Mouse (Mus musculus) liver, postnatal 0 days (tissue): ENCODE measurements around the gene Vwce. TPM values are rescaled to one million over a fixed set of nuclear protein-coding genes. Genes with fewer than 3 reads are reported as not detected.

Source experiments
- ATAC-seq: fragments of 200-750 bp; cut with Nextera tagmentation; 2 replicates; pipeline ENCODE4 v1.8.0; 2017; ENCODE audit warnings: mild to moderate bottlenecking, moderate library complexity
- DNase-seq: peaks from one replicate; pipeline ENCODE4 v3.0.0-alpha.2; 2016
- H3K27ac ChIP-seq: fragments of 300-500 bp; sonication (generic); 2 replicates; pipeline ENCODE4 v1.5.1; 2014; ENCODE audit warnings: antibody characterized with exemption, moderate library complexity, mild to moderate bottlenecking, low read depth
- H3K27me3 ChIP-seq: fragments of 300-500 bp; sonication (generic); 2 replicates; pipeline ENCODE4 v1.6.1; 2014; ENCODE audit warnings: low read length, control low read depth, mixed read lengths; ENCODE audit not compliant: insufficient read depth
- H3K36me3 ChIP-seq: fragments of 300-500 bp; sonication (generic); replicated peaks from 2 replicates; pipeline ENCODE4 v1.6.1; 2014; ENCODE audit warnings: mild to moderate bottlenecking, control low read depth, low read length, moderate library complexity, mixed read lengths; ENCODE audit not compliant: insufficient read depth
- H3K4me1 ChIP-seq: fragments of 300-500 bp; sonication (generic); 2 replicates; pipeline ENCODE4 v1.6.1; 2014; ENCODE audit warnings: antibody characterized with exemption, mild to moderate bottlenecking, control low read depth; ENCODE audit not compliant: insufficient read depth
- H3K4me2 ChIP-seq: fragments of 300-500 bp; sonication (generic); 2 replicates; pipeline ENCODE4 v1.6.1; 2014; ENCODE audit warnings: low read depth, mild to moderate bottlenecking, low read length, moderate library complexity, mixed read lengths
- H3K4me3 ChIP-seq: fragments of 300-500 bp; sonication (generic); 2 replicates; pipeline ENCODE4 v1.5.1; 2014; ENCODE audit warnings: low read depth, low read length
- H3K9ac ChIP-seq: fragments of 300-500 bp; sonication (generic); replicated peaks from 2 replicates; pipeline ENCODE4 v1.6.1; 2014; ENCODE audit warnings: mild to moderate bottlenecking, moderate library complexity
- H3K9me3 ChIP-seq: fragments of 300-500 bp; sonication (generic); 2 replicates; pipeline ENCODE4 v1.6.1; 2016; ENCODE audit warnings: mild to moderate bottlenecking, control low read depth, low read length, mixed read lengths
- CTCF ChIP-seq: sonication (generic); IDR thresholded peaks from 2 replicates; pipeline ENCODE4 v1.5.1; 2016; ENCODE audit warnings: antibody characterized with exemption, low read depth
- EP300 ChIP-seq: IDR thresholded peaks from 2 replicates; pipeline ENCODE4 v1.6.1; 2016; ENCODE audit warnings: antibody characterized with exemption, low read depth, mild to moderate bottlenecking
- WGBS: fragments of 180-500 bp; shearing (Covaris S2); extraction: QIAGEN DNeasy Blood & Tissue Kit; methylation state at CpG from one replicate; pipeline ENCODE4 v1.1.7; 2014; ENCODE audit not compliant: insufficient replicate concordance; 5-methylcytosine and 5-hydroxymethylcytosine counted together
- polyA plus RNA-seq: library from polyadenylated mRNA; unstranded; fragments of >200 nt; fragmentation: Nextera tagmentation; extraction: Ambion mirVana; gene quantifications from 2 replicates; pipeline ENCODE4 v1.2.1, GENCODE M21; 2015

Gene Vwce
- polyA plus RNA-seq, 1 experiment from 2014 or later = 18.2 TPM

DNA sequence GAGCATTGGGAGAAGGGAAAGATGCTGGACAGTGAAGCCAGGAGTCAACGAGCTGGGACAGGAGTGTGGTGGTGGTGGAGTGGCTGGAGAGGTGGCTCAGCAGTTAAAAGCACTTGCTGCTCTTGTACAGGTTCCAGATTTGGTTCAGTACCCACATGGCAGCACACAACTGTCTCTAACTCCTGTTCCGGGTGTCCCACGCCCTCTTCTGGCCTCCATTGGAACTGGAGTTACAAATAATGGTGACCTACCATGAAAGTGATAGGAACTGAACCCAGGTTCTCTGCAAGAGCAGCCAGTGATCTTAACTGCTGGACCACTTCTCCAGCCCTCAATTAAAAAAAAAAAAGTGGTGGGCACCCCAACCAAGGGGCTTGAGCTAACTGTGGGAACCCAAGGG is 35.8 kb upstream of the Vwce start:
- no peak overlapping the region for H3K4me3 ChIP-seq
- DNase-seq (peak; percentile 57), ATAC-seq (no peak)
- no peaks in the 10 kb centered on the region for H3K9me3 ChIP-seq
- H3K27me3 ChIP-seq = no peaks in the 10 kb centered on the region
- H3K9ac ChIP-seq = no peak overlapping the region
- H3K4me2 ChIP-seq = no peak overlapping the region
- H3K36me3 ChIP-seq = peaks cover 64% of the 10 kb centered on the region
- TF ChIP-seq EP300 (no peak), CTCF (peak; percentile 68)
- WGBS = 33% methylated on average over 3 of the region's 3 CpGs
- H3K4me1 ChIP-seq = peaks cover 22% of the 10 kb centered on the region
- H3K27ac ChIP-seq = no peak overlapping the region

DNA sequence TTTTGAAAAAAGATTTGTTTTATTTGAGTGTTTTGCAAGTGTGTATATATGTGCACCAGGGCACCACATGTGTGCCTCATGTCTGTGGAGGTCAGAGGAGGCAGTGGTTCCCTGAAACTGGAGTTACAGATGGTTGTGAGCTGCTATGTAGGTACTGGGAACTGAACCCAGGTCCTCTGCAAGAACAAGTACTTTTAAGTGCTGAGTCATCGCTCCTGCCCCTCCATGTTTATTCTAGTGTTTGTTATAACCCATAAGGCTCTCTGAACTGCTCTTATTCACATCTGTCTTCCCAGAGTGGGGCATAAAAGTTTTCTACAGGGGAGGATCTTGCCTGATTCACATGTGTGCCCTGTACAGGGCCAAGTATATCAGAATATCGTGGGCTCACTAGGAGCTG is 34.4 kb upstream of the Vwce start:
- H3K9me3 ChIP-seq = no peaks in the 10 kb centered on the region
- peaks cover 26% of the 10 kb centered on the region for H3K4me1 ChIP-seq
- peaks cover 50% of the 10 kb centered on the region for H3K36me3 ChIP-seq
- H3K4me2 ChIP-seq = no peak overlapping the region
- H3K4me3 ChIP-seq = no peak overlapping the region
- WGBS = 86% methylated on average over 2 of the region's 2 CpGs
- ATAC-seq (no peak), DNase-seq (no peak)
- TF ChIP-seq CTCF (no peak), EP300 (no peak)
- H3K27ac ChIP-seq = no peak overlapping the region
- H3K9ac ChIP-seq = no peak overlapping the region
- no peaks in the 10 kb centered on the region for H3K27me3 ChIP-seq

DNA sequence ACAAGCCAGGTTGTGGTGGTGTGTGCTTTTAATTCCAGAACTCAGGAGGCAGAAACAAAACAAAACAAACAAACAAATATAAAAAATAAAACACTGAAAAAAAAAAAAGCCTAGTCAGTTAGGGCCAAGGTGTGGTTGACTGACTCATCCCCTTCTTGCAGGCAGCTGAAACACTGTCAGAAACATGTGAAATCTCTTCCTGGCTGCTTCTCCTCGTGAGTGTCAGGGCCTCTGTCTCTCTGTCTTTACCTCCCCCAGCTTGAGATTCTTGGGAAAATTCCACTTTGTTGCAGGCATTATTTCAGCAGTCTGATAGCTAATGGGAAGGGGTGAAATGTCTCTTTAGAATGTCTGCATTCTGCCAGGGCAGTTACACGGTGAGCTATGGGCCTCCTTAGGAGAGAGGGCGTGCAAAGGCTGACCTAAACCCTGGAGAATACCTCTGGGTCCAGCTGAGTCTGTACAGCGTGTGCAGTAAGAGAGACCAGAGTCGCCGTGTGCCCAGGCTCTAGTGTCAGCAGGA is 31.7 kb upstream of the Vwce start:
- Histone ChIP-seq H3K36me3 (peaks cover 24% of the 10 kb centered on the region), H3K4me1 (peaks cover 39% of the 10 kb centered on the region), H3K27ac (peak overlapping the region; percentile 94), H3K4me2 (peak overlapping the region; percentile 85), H3K9ac (peak overlapping the region; percentile 91), H3K9me3 (no peaks in the 10 kb centered on the region), H3K4me3 (peak overlapping the region; percentile 83), H3K27me3 (no peaks in the 10 kb centered on the region)
- ATAC-seq (no peak), DNase-seq (no peak)
- WGBS = 20% methylated on average over 6 of the region's 6 CpGs
- no peak for TF ChIP-seq CTCF
- no peak for TF ChIP-seq EP300

DNA sequence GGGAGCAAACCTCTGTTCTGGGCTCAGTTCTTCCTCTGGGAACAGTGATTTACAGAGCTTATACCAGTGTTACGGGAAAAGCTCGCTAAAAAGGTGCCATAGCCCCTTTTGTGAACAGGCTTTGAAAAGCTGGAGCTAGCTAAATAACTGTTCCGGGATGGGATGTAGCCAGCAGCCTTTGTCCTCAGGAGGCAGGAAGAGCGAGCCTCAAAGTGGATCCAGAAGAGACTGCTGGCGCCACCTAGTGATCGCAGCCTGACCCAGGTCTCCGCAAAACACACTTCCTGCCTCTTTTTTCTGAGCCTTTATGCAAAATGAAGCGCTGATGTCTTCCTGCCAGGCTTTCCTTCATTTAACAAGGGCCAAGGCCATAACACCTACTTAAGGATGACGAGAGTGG is 31.2 kb upstream of the Vwce start:
- Histone ChIP-seq H3K4me3 (peak overlapping the region; percentile 83), H3K27ac (peak overlapping the region; percentile 94), H3K36me3 (peaks cover 26% of the 10 kb centered on the region), H3K9me3 (no peaks in the 10 kb centered on the region), H3K9ac (peak overlapping the region; percentile 91), H3K27me3 (no peaks in the 10 kb centered on the region), H3K4me2 (peak overlapping the region; percentile 85), H3K4me1 (peaks cover 39% of the 10 kb centered on the region)
- DNase-seq = peak; percentile 91
- 1% methylated on average over 9 of the region's 9 CpGs for WGBS
- ATAC-seq = no peak
- TF ChIP-seq CTCF = peak; percentile 95
- no peak for TF ChIP-seq EP300

DNA sequence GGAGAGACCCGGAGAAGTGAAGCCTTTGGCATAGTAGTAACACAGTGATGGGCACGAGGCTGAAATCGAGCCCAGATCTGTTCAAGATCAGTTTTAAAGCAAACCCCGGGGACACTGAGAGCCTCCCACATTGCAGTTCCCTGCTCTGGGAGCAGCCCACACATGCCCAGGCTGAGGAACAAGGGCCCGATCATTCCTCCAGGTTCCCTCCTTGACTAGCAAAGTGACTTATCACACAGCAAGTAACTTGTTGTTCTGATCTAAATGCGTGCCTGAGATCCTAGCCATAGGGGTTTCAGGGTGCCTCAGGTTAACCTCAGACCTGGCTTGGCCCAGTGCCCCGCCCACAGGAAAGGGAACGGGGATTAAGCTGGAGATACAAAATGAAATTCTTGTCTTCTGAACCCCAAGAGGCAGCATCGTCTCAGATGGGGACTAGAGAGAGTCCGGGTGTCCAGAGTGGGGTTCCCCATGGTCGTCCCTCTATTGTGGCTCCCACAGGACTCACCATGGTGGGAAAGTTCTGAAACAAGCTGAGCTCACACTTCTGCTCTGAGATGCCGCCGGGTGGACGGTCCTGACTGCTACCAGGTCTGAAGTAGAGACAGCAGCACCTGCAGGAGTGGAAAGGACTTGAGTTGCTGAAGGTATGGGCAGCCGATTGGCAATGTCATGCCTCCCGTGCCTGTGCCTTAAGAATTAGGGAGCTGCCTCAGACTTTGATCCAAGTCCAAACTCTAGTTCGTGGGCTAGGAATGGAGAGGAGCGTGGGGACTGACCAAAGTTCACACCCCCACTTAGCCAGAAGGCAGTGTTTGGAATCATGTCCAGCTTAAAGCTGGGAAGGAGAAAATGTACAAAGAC is 30.1 kb upstream of the Vwce start:
- 66% methylated on average over 18 of the region's 18 CpGs for WGBS
- ATAC-seq (peak; percentile 6; the same call in 1 of the 2 replicates), DNase-seq (peak; percentile 48)
- no peak for TF ChIP-seq CTCF
- no peak for TF ChIP-seq EP300
- Histone ChIP-seq H3K4me1 (peaks cover 39% of the 10 kb centered on the region), H3K9me3 (no peaks in the 10 kb centered on the region), H3K27ac (peak overlapping the region; percentile 94), H3K9ac (peak overlapping the region; percentile 91), H3K4me3 (peak overlapping the region; percentile 83), H3K36me3 (peaks cover 29% of the 10 kb centered on the region), H3K27me3 (no peaks in the 10 kb centered on the region), H3K4me2 (peak overlapping the region; percentile 85)

DNA sequence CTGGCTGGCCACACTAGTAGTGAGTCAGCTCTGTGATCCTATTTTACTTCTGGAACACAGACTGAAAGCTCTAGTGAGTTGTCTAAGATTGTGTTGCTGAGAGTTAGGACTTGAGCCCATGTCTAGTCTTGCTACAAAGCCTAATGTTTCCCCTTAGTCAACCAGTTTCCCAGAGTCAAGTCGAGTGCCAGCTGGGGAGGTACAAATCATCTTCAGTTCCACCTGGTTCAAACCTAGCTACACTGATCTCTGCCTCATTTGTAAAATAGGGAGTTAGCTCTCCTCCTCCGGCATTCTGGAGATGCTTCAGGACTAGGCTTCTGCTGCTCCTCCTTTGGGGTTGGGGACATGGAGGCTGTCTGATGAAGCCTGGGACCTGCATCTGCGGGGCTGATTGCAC is 29.5 kb upstream of the Vwce start:
- Histone ChIP-seq H3K9ac (peak overlapping the region; percentile 91), H3K4me1 (peaks cover 39% of the 10 kb centered on the region), H3K4me2 (peak overlapping the region; percentile 85), H3K4me3 (peak overlapping the region; percentile 83), H3K27ac (peak overlapping the region; percentile 94), H3K27me3 (no peaks in the 10 kb centered on the region), H3K36me3 (peaks cover 31% of the 10 kb centered on the region), H3K9me3 (no peaks in the 10 kb centered on the region)
- TF ChIP-seq CTCF = no peak
- no peak for TF ChIP-seq EP300
- ATAC-seq = no peak
- WGBS = 41% methylated on average over 3 of the region's 3 CpGs
- no peak for DNase-seq
